Mouse (Mus musculus) brain, embryonic 14.5 days (tissue): ENCODE results near the gene Zfp367.

Source experiments
- CTCF ChIP-seq: fragments of 200-500 bp; IDR thresholded peaks from 2 replicates; pipeline ENCODE4 v1.5.1; 2012; ENCODE audit warnings: inconsistent platforms, mild to moderate bottlenecking, moderate library complexity, borderline replicate concordance; ENCODE audit not compliant: insufficient read depth, insufficient read length; ENCODE audit errors: extremely low read depth
- POLR2A ChIP-seq: fragments of 200-500 bp; IDR thresholded peaks from 2 replicates; pipeline ENCODE4 v1.6.1; 2012; ENCODE audit warnings: mild to moderate bottlenecking, inconsistent platforms, borderline replicate concordance; ENCODE audit not compliant: poor library complexity, insufficient read depth, insufficient read length, severe bottlenecking; ENCODE audit errors: extremely low read depth

DNA sequence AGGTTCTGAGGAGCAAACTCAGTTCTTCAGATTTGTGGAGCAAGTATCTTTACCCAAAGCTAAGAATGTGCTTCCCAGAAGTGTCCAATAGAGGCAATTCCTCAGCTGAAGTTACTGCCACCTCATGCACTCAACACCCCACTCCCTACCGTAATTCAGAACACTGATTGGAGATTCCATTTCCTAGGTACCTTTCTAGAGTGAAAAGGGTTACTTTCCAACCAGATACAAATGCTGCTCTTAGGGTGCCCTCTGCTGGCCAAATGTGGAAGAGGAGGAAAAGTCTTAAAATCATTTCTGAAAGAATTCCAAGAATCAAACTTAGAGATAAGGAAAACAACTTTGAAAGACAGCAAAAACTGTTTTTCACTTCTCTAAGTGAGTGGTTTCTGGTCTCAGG is 59.7 kb downstream of the Zfp367 start:
- TF ChIP-seq CTCF (peak; percentile 66), POLR2A (no peak)
